Mouse (Mus musculus) liver, embryonic 11.5 days (tissue): ENCODE measurements around the gene Twf2. TPM values are rescaled to one million over a fixed set of nuclear protein-coding genes. Genes with fewer than 3 reads are reported as not detected.
A peak's percentile ranks its signal among the peaks of the same experiment; 100 is the strongest.

Experiments
- ATAC-seq: fragments of 200-750 bp; cut with Nextera tagmentation; replicated peaks from 2 replicates; pipeline ENCODE4 v1.8.0; 2017; ENCODE audit warnings: moderate number of reproducible peaks, mild to moderate bottlenecking, moderate TSS enrichment, moderate library complexity; ENCODE audit not compliant: low FRiP score
- DNase-seq: peaks from one replicate; pipeline ENCODE4 v3.0.0-alpha.2; 2017; ENCODE audit warnings: low spot score
- H3K27ac ChIP-seq: fragments of 300-500 bp; sonication (generic); 2 replicates; pipeline ENCODE4 v1.5.1; 2014; ENCODE audit warnings: mild to moderate bottlenecking, low read depth, low read length, control low read depth
- H3K27me3 ChIP-seq: fragments of 300-500 bp; sonication (generic); replicated peaks from 2 replicates; pipeline ENCODE4 v1.6.1; 2014; ENCODE audit warnings: low read length, mixed read lengths; ENCODE audit not compliant: control insufficient read depth, insufficient read depth
- H3K36me3 ChIP-seq: fragments of 300-500 bp; sonication (generic); 2 replicates; pipeline ENCODE4 v1.6.1; 2014; ENCODE audit warnings: mild to moderate bottlenecking, low read length, moderate library complexity, mixed read lengths; ENCODE audit not compliant: control insufficient read depth, insufficient read depth
- H3K4me1 ChIP-seq: fragments of 300-500 bp; sonication (generic); replicated peaks from 2 replicates; pipeline ENCODE4 v1.6.1; 2014; ENCODE audit warnings: low read length, mixed read lengths; ENCODE audit not compliant: control insufficient read depth, insufficient read depth
- H3K4me2 ChIP-seq: fragments of 300-500 bp; sonication (generic); 2 replicates; pipeline ENCODE4 v1.6.1; 2014; ENCODE audit warnings: mild to moderate bottlenecking, control low read depth, moderate library complexity
- H3K4me3 ChIP-seq: fragments of 300-500 bp; sonication (generic); 2 replicates; pipeline ENCODE4 v1.5.1; 2014; ENCODE audit warnings: low read depth, low read length, control low read depth
- H3K9ac ChIP-seq: fragments of 300-500 bp; sonication (generic); 2 replicates; pipeline ENCODE4 v1.6.1; 2014; ENCODE audit warnings: low read depth, low read length, control low read depth
- H3K9me3 ChIP-seq: fragments of 300-500 bp; sonication (generic); 2 replicates; pipeline ENCODE4 v1.6.1; 2016; ENCODE audit warnings: low read length, inconsistent platforms, mixed read lengths; ENCODE audit not compliant: control insufficient read depth
- WGBS: fragments of 180-500 bp; shearing (Covaris S2); extraction: QIAGEN DNeasy Blood & Tissue Kit; methylation state at CpG from one replicate; pipeline ENCODE4 v1.1.7; 2014; 5-methylcytosine and 5-hydroxymethylcytosine counted together
- polyA plus RNA-seq: library from polyadenylated mRNA; unstranded; fragments of >200 nt; fragmentation: Nextera tagmentation; extraction: Ambion mirVana; gene quantifications from 2 replicates; pipeline ENCODE4 v1.2.1, GENCODE M21; 2014

Twf2 gene
- 58.4 and 61.1 TPM in 2 replicates for polyA plus RNA-seq

- ATAC-seq (peak; percentile 84), DNase-seq (peak; percentile 91)
- H3K9ac ChIP-seq = peak within 1 kb of the TSS; percentile 78
- no peaks in the 10 kb centered on the region for H3K9me3 ChIP-seq
- H3K27ac ChIP-seq = peak within 1 kb of the TSS; percentile 62
- WGBS = 1% methylated on average over 60 of the region's 61 CpGs
- peak within 1 kb of the TSS; percentile 73 for H3K4me3 ChIP-seq
- no peaks in the 10 kb centered on the region; the same call in 1 of the 2 replicates for H3K36me3 ChIP-seq
- H3K27me3 ChIP-seq = no peaks in the 10 kb centered on the region
- H3K4me1 ChIP-seq = peaks cover 28% of the 10 kb centered on the region
- H3K4me2 ChIP-seq = peak within 1 kb of the TSS; percentile 92
Observed at GRCm38 (mm10) chr9:106202819-106203636, at the start of gene Twf2. Twf2 (plus strand) TSS chr9:106203108.

GRCm38 (mm10) chr9:106154106-106154505, 48.8 kb upstream of the Twf2 start:
- Histone ChIP-seq H3K36me3 (no peaks in the 10 kb centered on the region), H3K9ac (no peak overlapping the region), H3K4me2 (no peak overlapping the region), H3K4me1 (no peaks in the 10 kb centered on the region), H3K27ac (no peak overlapping the region), H3K4me3 (no peak overlapping the region), H3K27me3 (peaks cover 22% of the 10 kb centered on the region), H3K9me3 (no peaks in the 10 kb centered on the region)
- ATAC-seq (no peak), DNase-seq (no peak)
- WGBS = 86% methylated on average over 9 of the region's 9 CpGs

- Histone ChIP-seq H3K27me3 (peaks cover under 1% of the 10 kb centered on the region; the same call in 1 of the 2 replicates), H3K27ac (no peak overlapping the region), H3K4me1 (no peaks in the 10 kb centered on the region; the same call in 1 of the 2 replicates), H3K36me3 (no peaks in the 10 kb centered on the region), H3K4me2 (peak overlapping the region; percentile 52), H3K4me3 (0 out of 2 replicates have a peak overlapping the region, but pooled peaks have one; percentile 4), H3K9me3 (no peaks in the 10 kb centered on the region), H3K9ac (no peak overlapping the region)
- no peak; the same call in 1 of the 2 replicates for ATAC-seq
- no peak for DNase-seq
- 65% methylated on average over 5 of the region's 5 CpGs for WGBS
Observed at GRCm38 (mm10) chr9:106156419-106156818, 46.5 kb upstream of the Twf2 start.

GRCm38 (mm10) chr9:106156921-106157622, 45.8 kb upstream of the Twf2 start:
- no peak for ATAC-seq
- Histone ChIP-seq H3K4me3 (peak overlapping the region; percentile 3), H3K9me3 (no peaks in the 10 kb centered on the region)

GRCm38 (mm10) chr9:106157623-106157925, 45.3 kb upstream of the Twf2 start:
- Histone ChIP-seq H3K9me3 (no peaks in the 10 kb centered on the region), H3K27me3 (no peaks in the 10 kb centered on the region), H3K4me2 (peak overlapping the region; percentile 52), H3K9ac (no peak overlapping the region), H3K4me3 (peak overlapping the region; percentile 3; the same call in 1 of the 2 replicates), H3K4me1 (no peaks in the 10 kb centered on the region; the same call in 1 of the 2 replicates), H3K36me3 (no peaks in the 10 kb centered on the region), H3K27ac (peak overlapping the region; percentile 23)
- ATAC-seq = 0 out of 2 replicates have a peak, but pooled peaks have one; percentile 5
- WGBS = 79% methylated on average over 10 of the region's 10 CpGs
- no peak for DNase-seq

More at GRCm38 (mm10) chr9:106156921-106157622, 45.8 kb upstream of the Twf2 start:
- no peak for DNase-seq
- Histone ChIP-seq H3K9ac (no peak overlapping the region), H3K4me1 (no peaks in the 10 kb centered on the region; the same call in 1 of the 2 replicates), H3K27me3 (no peaks in the 10 kb centered on the region; the same call in 1 of the 2 replicates), H3K27ac (peak overlapping the region; percentile 23), H3K4me2 (peak overlapping the region; percentile 52), H3K36me3 (no peaks in the 10 kb centered on the region)
- 80% methylated on average over 21 of the region's 21 CpGs for WGBS

GRCm38 (mm10) chr9:106158037-106158491, 44.8 kb upstream of the Twf2 start, which contains the start of gene Glyctk:
Glyctk (minus strand) TSS chr9:106158138.
- WGBS = 74% methylated on average over 6 of the region's 6 CpGs
- Histone ChIP-seq H3K9me3 (no peaks in the 10 kb centered on the region), H3K27me3 (no peaks in the 10 kb centered on the region), H3K4me1 (no peaks in the 10 kb centered on the region; the same call in 1 of the 2 replicates), H3K4me3 (peak within 1 kb of the TSS; percentile 3), H3K27ac (peak within 1 kb of the TSS; percentile 28), H3K9ac (no peak within 1 kb of the TSS), H3K4me2 (peak within 1 kb of the TSS; percentile 52), H3K36me3 (no peaks in the 10 kb centered on the region)
- ATAC-seq (peak; percentile 53; the same call in 1 of the 2 replicates), DNase-seq (no peak)

GRCm38 (mm10) chr9:106159237-106159636, 43.7 kb upstream of the Twf2 start:
- Histone ChIP-seq H3K4me1 (no peaks in the 10 kb centered on the region; the same call in 1 of the 2 replicates), H3K4me2 (peak overlapping the region; percentile 62; the same call in 1 of the 2 replicates), H3K27ac (no peak overlapping the region), H3K4me3 (no peak overlapping the region), H3K27me3 (no peaks in the 10 kb centered on the region), H3K9me3 (no peaks in the 10 kb centered on the region), H3K9ac (no peak overlapping the region), H3K36me3 (no peaks in the 10 kb centered on the region)
- no peak for DNase-seq
- no peak for ATAC-seq
- 84% methylated on average over 9 of the region's 9 CpGs for WGBS

GRCm38 (mm10) chr9:106159784-106160301, 43.1 kb upstream of the Twf2 start:
- H3K4me2 ChIP-seq = peak overlapping the region; percentile 62
- 4% methylated on average over 24 of the region's 24 CpGs for WGBS
- peak; percentile 87 for DNase-seq

More at GRCm38 (mm10) chr9:106159784-106160301, 43.1 kb upstream of the Twf2 start:
- Histone ChIP-seq H3K27me3 (no peaks in the 10 kb centered on the region), H3K9ac (peak overlapping the region; percentile 60), H3K9me3 (no peaks in the 10 kb centered on the region), H3K27ac (peak overlapping the region; percentile 62; the same call in 1 of the 2 replicates), H3K36me3 (no peaks in the 10 kb centered on the region), H3K4me3 (peak overlapping the region; percentile 53), H3K4me1 (no peaks in the 10 kb centered on the region; the same call in 1 of the 2 replicates)
- peak; percentile 70 for ATAC-seq
